In the genomic region with DNA sequence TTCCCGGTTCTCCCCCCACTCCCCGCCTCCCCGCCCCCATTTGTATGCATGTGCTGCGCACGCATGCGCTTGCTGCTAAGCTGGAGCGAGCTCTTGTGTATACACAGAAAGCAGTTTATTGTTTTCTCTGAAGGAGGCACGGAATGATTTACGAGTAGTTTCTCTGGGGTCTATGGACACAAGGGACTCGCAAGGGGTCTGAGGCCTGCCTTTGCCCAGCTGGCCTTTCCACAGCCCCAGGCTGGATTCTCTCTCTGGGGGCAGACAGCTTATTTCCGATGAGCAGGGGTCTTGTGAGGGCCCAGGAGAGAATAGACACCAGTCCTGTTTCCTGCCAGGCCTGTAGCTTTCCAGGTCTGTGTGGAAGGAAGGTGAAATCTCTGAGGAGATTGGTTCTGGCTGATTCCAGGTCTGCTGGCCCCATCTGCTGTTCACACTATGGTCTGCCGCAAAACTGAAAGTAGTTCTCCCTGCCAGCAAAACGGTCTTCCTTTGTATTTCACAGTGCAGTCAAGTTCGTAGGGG, we compare ENCODE assay signal across 8 mouse cellular contexts.
DNase-seq lines count a peak whose midpoint lies in the region; ATAC-seq and TF ChIP-seq lines count a peak whose summit lies in the region.

No protein-coding gene starts in this region.

- H3K9me3 ChIP-seq in hindbrain, embryonic 16.5 days (ENCODE audit: control insufficient read depth, low read length) = no peaks in the 10 kb centered on the region

- peak overlapping the region; percentile 83 for H3K27ac ChIP-seq in hindbrain, embryonic 16.5 days (ENCODE audit: low read depth, low read length)

- ATAC-seq in hindbrain, embryonic 16.5 days = peak; percentile 92
- peak; percentile 72 for ATAC-seq in megakaryocyte progenitor cell, adult 5-6 weeks (replicated peaks; ENCODE audit: poor library complexity)

- H3K4me3 ChIP-seq in hindbrain, embryonic 16.5 days (ENCODE audit: low read length) = peak overlapping the region; percentile 30

- WGBS in hindbrain, embryonic 16.5 days = 30% methylated on average over 14 of the region's 14 CpGs

- no peaks in the 10 kb centered on the region for H3K36me3 ChIP-seq in hindbrain, embryonic 16.5 days (ENCODE audit: control insufficient read depth, insufficient read depth, low read length)

- peaks cover 7% of the 10 kb centered on the region for H3K4me1 ChIP-seq in hindbrain, embryonic 16.5 days (ENCODE audit: control insufficient read depth, insufficient read depth, low read depth, low read length)

- peak overlapping the region; percentile 57 for H3K9ac ChIP-seq in hindbrain, embryonic 16.5 days (ENCODE audit: low read depth, low read length)

- peak; percentile 62 for DNase-seq in adrenal gland, adult 2 months
- DNase-seq in adrenal gland, postnatal 4 days (ENCODE audit: low spot score in 2 of 2) = no peak
- peak; percentile 90 for DNase-seq in brain, embryonic 14.5 days (ENCODE audit: low read depth)
- DNase-seq in frontal cortex, postnatal 36 days (ENCODE audit: low spot score in 2 of 2) = peak; percentile 43 to 63
- DNase-seq in left cerebral cortex, adult 11 months (ENCODE audit: low spot score) = peak; percentile 39
- DNase-seq in right cerebral cortex, postnatal 4 days = peak; percentile 56

- no peak for TF ChIP-seq POLR2A in brain, embryonic 14.5 days (IDR thresholded peaks at IDR 0.05; ENCODE audit: borderline replicate concordance, extremely low read depth, insufficient read depth, insufficient read length, poor library complexity, severe bottlenecking)

- TF ChIP-seq CTCF in brain, embryonic 14.5 days (IDR thresholded peaks at IDR 0.05; ENCODE audit: borderline replicate concordance, extremely low read depth, insufficient read depth, insufficient read length) = peak; percentile 73; the same call in 1 of the 2 replicates

- peak overlapping the region; percentile 57 for H3K4me2 ChIP-seq in hindbrain, embryonic 16.5 days (ENCODE audit: low read length)

- H3K27me3 ChIP-seq in hindbrain, embryonic 16.5 days (replicated peaks; ENCODE audit: control insufficient read depth, insufficient read depth, low read length) = no peaks in the 10 kb centered on the region

Comparison
In these comparisons a context has a peak if more than half of its experiments do, and no peak if none do; other contexts are left out.
1. DNase-seq: peak in adrenal gland, adult 2 months (single experiment), brain, embryonic 14.5 days (single experiment), frontal cortex, postnatal 36 days (2 of 2), left cerebral cortex, adult 11 months (single experiment) and right cerebral cortex, postnatal 4 days (single experiment); none in adrenal gland, postnatal 4 days (0 of 2).